Mouse (Mus musculus) lung, adult 2 months (tissue): ENCODE results near the gene Prdx1. TPM values are rescaled to one million over a fixed set of nuclear protein-coding genes. Genes with fewer than 3 reads are reported as not detected.
A peak's percentile ranks its signal among the peaks of the same experiment; 100 is the strongest.

Experiments
- DNase-seq: peaks from one replicate; pipeline ENCODE4 v3.0.0; 2022
- H3K4me1 ChIP-seq: fragments of 200-500 bp; 2 replicates; pipeline ENCODE4 v1.6.1; 2011; ENCODE audit warnings: low read length; ENCODE audit not compliant: control insufficient read depth, insufficient read depth
- H3K4me3 ChIP-seq: fragments of 200-500 bp; replicated peaks from 2 replicates; pipeline ENCODE3; 2011; ENCODE audit warnings: low read depth, mild to moderate bottlenecking, control low read depth, low read length; ENCODE audit errors: extremely low read depth
- CTCF ChIP-seq: fragments of 200-500 bp; IDR thresholded peaks from 2 replicates; pipeline ENCODE4 v1.5.1; 2011; ENCODE audit warnings: mild to moderate bottlenecking, low read length, control low read depth; ENCODE audit not compliant: insufficient read depth
- POLR2A ChIP-seq: fragments of 200-500 bp; IDR thresholded peaks from 2 replicates; pipeline ENCODE4 v1.6.1; 2011; ENCODE audit warnings: low read depth, mild to moderate bottlenecking, control low read depth, low read length, borderline replicate concordance; ENCODE audit errors: extremely low read depth
- WGBS: fragments of 180-500 bp; shearing (Covaris S2); methylation state at CpG from one replicate; pipeline ENCODE4 v1.1.7; 2018; 5-methylcytosine and 5-hydroxymethylcytosine counted together
- polyA plus RNA-seq: library from polyadenylated mRNA; depleted of rRNA; stranded (reverse); fragments of >200 nt; gene quantifications from 2 replicates; pipeline ENCODE4 v1.2.3, GENCODE M21; 2012; rRNA removed

The Prdx1 gene
- polyA plus RNA-seq, result 58.4 and 179 TPM in 2 replicates

DNA sequence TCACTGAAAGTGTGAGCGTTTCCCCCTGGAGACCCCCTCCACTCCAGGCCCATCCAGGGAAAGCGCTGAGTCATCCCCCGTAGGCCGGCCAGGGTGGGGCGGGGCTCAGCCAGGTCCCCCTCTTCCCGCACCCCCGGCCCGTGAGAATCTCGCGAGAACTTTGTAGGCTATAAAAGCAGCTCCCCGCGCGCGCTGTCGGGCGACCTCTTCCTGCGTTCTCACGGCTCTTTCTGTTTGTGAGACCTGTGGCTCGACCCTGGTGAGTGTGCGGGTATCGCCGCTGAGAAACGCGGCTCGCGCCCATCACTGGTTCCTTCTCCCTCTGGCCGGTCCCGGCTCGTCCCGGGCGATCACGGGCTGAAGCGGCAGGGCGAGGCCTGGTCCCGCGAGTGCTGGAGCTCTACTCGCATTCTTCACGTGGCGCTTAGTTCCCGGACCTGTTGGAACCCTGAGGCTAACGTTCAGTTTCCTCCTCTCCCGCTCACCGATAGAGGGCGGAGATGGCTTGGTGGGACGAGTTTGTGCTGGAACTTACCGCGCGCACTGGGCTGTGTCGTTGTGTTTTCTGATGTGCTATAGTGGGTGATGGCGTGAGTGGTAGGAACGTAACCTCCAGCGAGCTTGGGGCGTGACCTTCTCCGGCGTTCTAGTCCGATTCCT lies at the start of gene Prdx1:
Prdx1 (plus strand) TSS at position 143 of the 660 bp plus-strand sequence.
- under 1% methylated on average over 56 of the region's 56 CpGs for WGBS
- TF ChIP-seq CTCF, result peak; percentile 77
- TF ChIP-seq POLR2A, result peak; percentile 99

GRCm38 (mm10) chr4:116638821-116639220 lies 46.5 kb upstream of the Prdx1 start:
- WGBS, result 90% methylated on average over 6 of the region's 6 CpGs
- TF ChIP-seq POLR2A (no peak), CTCF (no peak)
- no peak for DNase-seq
- Histone ChIP-seq H3K4me1 (no peaks in the 10 kb centered on the region), H3K4me3 (no peak overlapping the region)

More for the DNA sequence above, at the start of gene Prdx1:
- Histone ChIP-seq H3K4me1 (peaks cover 10% of the 10 kb centered on the region), H3K4me3 (peak within 1 kb of the TSS; percentile 88)
- DNase-seq, result peak; percentile 98

DNA sequence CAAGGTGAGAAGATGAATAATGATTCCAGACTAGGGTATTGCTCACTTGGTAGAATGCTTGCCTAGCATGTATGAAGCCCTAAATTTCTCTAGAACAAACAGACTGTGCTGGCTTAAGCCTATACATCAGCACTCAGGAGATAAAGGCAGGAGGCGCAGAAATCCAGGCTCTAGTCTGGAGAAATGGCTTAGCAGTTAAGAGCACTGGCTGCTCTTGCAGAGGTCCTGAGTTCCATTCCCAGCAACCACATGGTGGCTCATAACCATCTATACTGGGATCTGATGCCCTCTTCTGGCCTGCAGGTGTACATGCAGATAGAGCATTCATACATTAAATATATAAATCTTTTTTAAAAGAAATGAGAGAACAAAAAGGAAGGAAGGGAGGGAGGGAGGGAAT lies 43.3 kb upstream of the Prdx1 start:
- DNase-seq, result no peak
- WGBS, result 94% methylated on average over 1 of the region's 1 CpGs
- no peak for TF ChIP-seq CTCF
- no peak for TF ChIP-seq POLR2A
- peaks cover 13% of the 10 kb centered on the region for H3K4me1 ChIP-seq
- H3K4me3 ChIP-seq, result no peak overlapping the region

- 34% methylated on average over 6 of the region's 6 CpGs for WGBS
- no peak for DNase-seq
Observed at GRCm38 (mm10) chr4:116644326-116644725, 41.0 kb upstream of the Prdx1 start.

DNA sequence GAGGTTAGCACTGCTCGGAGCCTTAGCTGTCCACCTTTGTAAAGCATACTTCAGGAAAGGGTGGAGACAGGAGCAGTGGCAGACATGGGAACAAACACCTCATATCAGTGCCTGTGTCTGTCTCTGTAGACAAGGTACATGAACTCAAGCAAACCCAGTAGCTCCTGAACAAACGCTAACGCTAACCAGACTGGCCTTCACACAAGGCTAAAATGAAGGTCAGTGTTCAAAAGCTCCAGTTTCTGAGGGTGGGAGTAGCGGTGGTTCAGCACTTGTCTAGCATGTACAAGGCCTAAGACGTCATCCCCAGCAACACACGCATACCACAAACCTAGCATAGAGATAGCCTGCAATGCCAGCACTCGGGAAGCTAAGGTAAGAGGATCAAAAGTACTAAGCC lies 39.7 kb upstream of the Prdx1 start:
- no peak for DNase-seq
- TF ChIP-seq CTCF (no peak), POLR2A (no peak)
- 64% methylated on average over 7 of the region's 7 CpGs for WGBS
- no peak overlapping the region for H3K4me3 ChIP-seq
- H3K4me1 ChIP-seq, result peaks cover 29% of the 10 kb centered on the region

More at GRCm38 (mm10) chr4:116644326-116644725, 41.0 kb upstream of the Prdx1 start:
- TF ChIP-seq POLR2A, result no peak
- TF ChIP-seq CTCF, result peak; percentile 72
- Histone ChIP-seq H3K4me3 (no peak overlapping the region), H3K4me1 (peaks cover 23% of the 10 kb centered on the region)

GRCm38 (mm10) chr4:116649411-116649810 lies 35.9 kb upstream of the Prdx1 start:
- TF ChIP-seq CTCF (no peak), POLR2A (no peak)
- no peak for DNase-seq
- Histone ChIP-seq H3K4me3 (no peak overlapping the region), H3K4me1 (peaks cover 32% of the 10 kb centered on the region)
- 92% methylated on average over 2 of the region's 2 CpGs for WGBS

- Histone ChIP-seq H3K4me1 (peaks cover 30% of the 10 kb centered on the region), H3K4me3 (peak overlapping the region; percentile 100)
- TF ChIP-seq CTCF (no peak), POLR2A (no peak)
- DNase-seq, result no peak
- 16% methylated on average over 5 of the region's 5 CpGs for WGBS
Observed at GRCm38 (mm10) chr4:116650365-116650764, 35.0 kb upstream of the Prdx1 start.

DNA sequence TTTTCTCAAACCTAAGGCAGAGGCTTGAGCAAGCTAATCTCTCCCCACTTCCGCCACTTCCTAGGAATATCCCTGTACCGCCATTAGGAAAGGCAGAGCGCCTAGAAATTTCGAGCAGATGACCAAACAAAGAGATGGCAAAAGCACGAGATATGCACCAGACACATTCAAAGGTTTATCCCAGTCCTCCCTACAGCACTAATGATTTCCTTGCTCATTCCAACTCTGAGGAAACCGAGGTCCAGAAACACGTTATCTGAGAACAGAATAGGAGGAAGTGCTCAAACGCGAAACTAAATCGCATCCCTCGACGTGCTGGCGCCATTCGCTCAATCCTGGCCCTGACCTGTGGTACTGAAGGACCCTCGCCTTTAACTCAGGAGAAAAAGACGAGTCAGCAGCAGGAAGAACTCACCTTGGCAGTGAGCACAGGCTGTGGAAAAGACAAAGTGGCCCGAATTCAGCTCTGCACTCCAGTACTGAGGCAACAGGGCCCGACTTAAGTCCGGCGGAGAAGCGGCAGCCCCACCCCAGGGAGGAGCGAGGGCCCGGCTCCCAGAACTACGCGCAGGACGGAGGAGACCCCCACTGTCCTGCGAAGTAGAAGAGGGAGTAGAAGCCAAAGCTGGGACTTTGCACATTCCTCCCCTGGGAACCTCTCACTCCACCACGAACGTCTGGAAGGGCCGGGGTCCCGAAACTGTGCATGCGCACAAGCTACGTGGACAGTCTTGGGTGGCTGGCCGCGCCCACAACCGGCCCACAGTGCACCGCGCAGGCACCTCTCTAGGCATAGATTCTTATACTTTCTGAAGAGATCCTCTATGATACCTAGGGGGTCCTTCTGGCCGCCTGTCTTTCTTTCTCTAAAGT lies 34.2 kb upstream of the Prdx1 start, which contains the start of gene Akr1a1:
Akr1a1 (minus strand) TSS at position 757 of the 873 bp plus-strand sequence.
- Histone ChIP-seq H3K4me1 (peaks cover 25% of the 10 kb centered on the region), H3K4me3 (peak within 1 kb of the TSS; percentile 100)
- TF ChIP-seq CTCF (no peak), POLR2A (peak; percentile 91; the same call in 1 of the 2 replicates)
- peak; percentile 90 for DNase-seq
- under 1% methylated on average over 39 of the region's 39 CpGs for WGBS

DNA sequence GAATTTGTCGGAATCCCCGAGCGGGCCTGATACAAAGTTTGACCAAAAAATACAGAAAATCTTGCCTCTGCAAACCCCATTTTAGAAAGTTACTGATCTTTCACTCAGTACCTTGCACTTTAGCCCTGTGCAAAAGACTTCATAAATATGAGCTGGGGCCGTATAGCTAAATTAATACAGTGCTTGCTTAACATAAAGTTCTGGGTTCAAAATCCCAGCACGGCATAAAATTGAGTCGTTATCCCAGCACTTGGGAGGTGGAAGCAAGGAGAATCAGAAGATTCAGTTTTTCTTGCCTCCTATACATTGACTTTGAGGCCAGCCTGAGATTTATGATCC lies 33.6 kb upstream of the Prdx1 start:
- Histone ChIP-seq H3K4me1 (peaks cover 21% of the 10 kb centered on the region), H3K4me3 (peak overlapping the region; percentile 100)
- no peak for DNase-seq
- no peak for TF ChIP-seq POLR2A
- no peak for TF ChIP-seq CTCF
- 8% methylated on average over 6 of the region's 6 CpGs for WGBS
